Mouse (Mus musculus) G1E (cell line): Measurements from ENCODE around the gene Fpr2.

Source experiments
- CTCF ChIP-seq: IDR thresholded peaks from 2 replicates; pipeline ENCODE4 v1.5.1; 2012; ENCODE audit warnings: low read depth, low read length, inconsistent platforms, mixed read lengths
- TAL1 ChIP-seq: conservative IDR thresholded peaks from 2 replicates; pipeline ENCODE4 v1.6.1; 2012; ENCODE audit warnings: low read depth, low read length, inconsistent platforms, mixed read lengths

DNA sequence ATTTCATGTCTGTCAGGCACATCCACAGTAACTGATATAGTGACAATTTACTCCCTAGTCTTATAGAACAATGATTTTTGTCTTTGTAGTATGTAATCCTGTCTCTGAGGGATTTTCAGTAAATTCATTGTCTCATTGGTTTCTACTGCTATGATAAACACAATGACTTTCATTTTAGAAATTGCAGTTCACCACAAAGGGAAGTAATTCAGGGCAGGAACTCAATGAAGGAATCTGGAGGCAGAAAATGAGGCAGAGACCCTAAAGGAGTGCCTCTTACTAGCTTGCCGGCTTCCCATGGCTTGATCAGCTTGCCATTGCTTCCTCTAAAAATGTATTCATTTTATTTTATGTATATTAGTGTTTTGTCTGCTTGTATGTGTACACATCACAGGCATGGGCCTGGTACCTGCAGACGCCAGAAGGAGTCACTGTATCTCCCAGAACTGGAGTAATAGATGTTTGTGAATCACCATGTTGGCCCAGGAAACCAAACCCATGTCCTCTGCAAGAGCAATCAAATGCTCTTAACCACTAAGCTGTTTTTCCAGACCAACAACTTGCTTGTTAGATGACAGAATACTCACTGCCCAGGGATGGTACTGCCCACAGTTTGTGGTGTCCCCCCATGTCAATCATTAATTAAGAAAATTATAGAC lies 16.6 kb upstream of the Fpr2 start:
- TF ChIP-seq CTCF (no peak), TAL1 (no peak)
